21 mouse cellular contexts compared by ENCODE assay signal in genomic region chr3:58091466-58092176, GRCm38 (mm10).
DNase-seq lines count a peak whose midpoint lies in the region; ATAC-seq lines count a peak whose summit lies in the region.
"Had no signal": no experiment of that assay in that cellular context is flagged by ENCODE, and none has a peak within 500 bp of the region (broad histone marks: within the 10 kb centered on the region; RNA-seq: fewer than 3 reads in every experiment).

No protein-coding gene starts in this region.

- H3K4me2 ChIP-seq in forebrain, embryonic 15.5 days (replicated peaks): no peak overlapping the region
- H3K4me2 ChIP-seq: embryonic facial prominence, embryonic 15.5 days; liver, embryonic 11.5 days; stomach, embryonic 15.5 days had no signal

- H3K27ac ChIP-seq in forebrain, embryonic 15.5 days (replicated peaks): no peak overlapping the region
- H3K27ac ChIP-seq: embryonic facial prominence, embryonic 15.5 days; forebrain, embryonic 10.5 days; kidney, postnatal 0 days; limb, embryonic 10.5 days; stomach, embryonic 15.5 days had no signal

- H3K9ac ChIP-seq in forebrain, embryonic 15.5 days (replicated peaks): no peak overlapping the region
- H3K9ac ChIP-seq: embryonic facial prominence, embryonic 15.5 days; stomach, embryonic 15.5 days had no signal

- no peak overlapping the region for H3K4me3 ChIP-seq in forebrain, embryonic 15.5 days
- H3K4me3 ChIP-seq: embryonic facial prominence, embryonic 15.5 days; forebrain, embryonic 10.5 days; limb, embryonic 10.5 days; stomach, embryonic 15.5 days had no signal

- H3K36me3 ChIP-seq in forebrain, embryonic 15.5 days: no peaks in the 10 kb centered on the region
- H3K36me3 ChIP-seq: embryonic facial prominence, embryonic 15.5 days; forebrain, embryonic 10.5 days; limb, embryonic 10.5 days; stomach, embryonic 15.5 days had no signal

- ATAC-seq in forebrain, embryonic 15.5 days (replicated peaks): no peak
- ATAC-seq: inflammation-experienced regulatory T-cells, adult 6 months had no signal

- H3K4me1 ChIP-seq in forebrain, embryonic 15.5 days: no peaks in the 10 kb centered on the region
- H3K4me1 ChIP-seq: embryonic facial prominence, embryonic 15.5 days; forebrain, embryonic 10.5 days; limb, embryonic 10.5 days; stomach, embryonic 15.5 days had no signal

- DNase-seq in layer of hippocampus, adult 11-12 months (ENCODE audit: low spot score): peak; percentile 40
- no peak for DNase-seq in layer of hippocampus, postnatal 10 days (ENCODE audit: low spot score in 2 of 2)
- DNase-seq in frontal cortex, postnatal 10 days (ENCODE audit: low spot score in 2 of 2): peak; percentile 22 to 41
- peak; percentile 45 to 84 for DNase-seq in left cerebral cortex, adult 9 months (ENCODE audit: low spot score in 2 of 2)
- DNase-seq in right cerebral cortex, postnatal 14 days: peak; percentile 54
- no peak for DNase-seq in thymus, postnatal 25 days
- DNase-seq in spleen, adult 12 weeks (ENCODE audit: low spot score): no peak
- DNase-seq: adrenal gland, postnatal 14 days; cerebellum, adult 8-10 months; embryo, embryonic 11 days; lung, adult 2 months; lung, postnatal 36 days; thymus, postnatal 36 days had no signal

- WGBS in forebrain, embryonic 15.5 days: 88% methylated on average over 6 of the region's 6 CpGs

- no peaks in the 10 kb centered on the region for H3K9me3 ChIP-seq in forebrain, embryonic 15.5 days
- H3K9me3 ChIP-seq: embryonic facial prominence, embryonic 15.5 days; forebrain, embryonic 10.5 days; limb, embryonic 10.5 days; stomach, embryonic 15.5 days had no signal

- no peaks in the 10 kb centered on the region for H3K27me3 ChIP-seq in forebrain, embryonic 15.5 days
- H3K27me3 ChIP-seq: embryonic facial prominence, embryonic 15.5 days; stomach, embryonic 15.5 days had no signal

Comparison
In these comparisons a context has a peak if more than half of its experiments do, and no peak if none do; other contexts are left out.
1. DNase-seq: peak in layer of hippocampus, adult 11-12 months (single experiment), frontal cortex, postnatal 10 days (2 of 2), left cerebral cortex, adult 9 months (2 of 2) and right cerebral cortex, postnatal 14 days (single experiment); none in layer of hippocampus, postnatal 10 days (0 of 2), thymus, postnatal 25 days (single experiment) and spleen, adult 12 weeks (single experiment).